Mouse (Mus musculus) hindbrain, embryonic 12.5 days (tissue): ENCODE results near the gene Avil. TPM values are rescaled to one million over a fixed set of nuclear protein-coding genes. Genes with fewer than 3 reads are reported as not detected.

Experiments
- ATAC-seq: fragments of 200-750 bp; cut with Nextera tagmentation; 2 replicates; pipeline ENCODE4 v1.8.0; 2017; ENCODE audit warnings: moderate TSS enrichment; ENCODE audit not compliant: low FRiP score
- H3K27ac ChIP-seq: fragments of 300-500 bp; sonication (generic); 2 replicates; pipeline ENCODE4 v1.5.1; 2016; ENCODE audit warnings: mild to moderate bottlenecking
- H3K27me3 ChIP-seq: fragments of 300-500 bp; sonication (generic); 2 replicates; pipeline ENCODE4 v1.6.1; 2016; ENCODE audit warnings: mild to moderate bottlenecking
- H3K36me3 ChIP-seq: fragments of 300-500 bp; sonication (generic); 2 replicates; pipeline ENCODE4 v1.6.1; 2016; ENCODE audit warnings: mild to moderate bottlenecking
- H3K4me1 ChIP-seq: fragments of 300-500 bp; sonication (generic); 2 replicates; pipeline ENCODE4 v1.6.1; 2016
- H3K4me2 ChIP-seq: fragments of 300-500 bp; sonication (generic); replicated peaks from 2 replicates; pipeline ENCODE4 v1.6.1; 2016; ENCODE audit warnings: mild to moderate bottlenecking
- H3K4me3 ChIP-seq: fragments of 300-500 bp; sonication (generic); 2 replicates; pipeline ENCODE4 v1.5.1; 2016; ENCODE audit warnings: mild to moderate bottlenecking
- H3K9ac ChIP-seq: fragments of 300-500 bp; sonication (generic); 2 replicates; pipeline ENCODE4 v1.6.1; 2016; ENCODE audit warnings: mild to moderate bottlenecking, moderate library complexity
- H3K9me3 ChIP-seq: fragments of 300-500 bp; sonication (generic); replicated peaks from 2 replicates; pipeline ENCODE4 v1.6.1; 2016; ENCODE audit warnings: mild to moderate bottlenecking
- WGBS: fragments of 180-500 bp; shearing (Covaris S2); methylation state at CpG from one replicate; pipeline ENCODE4 v1.1.7; 2016; 5-methylcytosine and 5-hydroxymethylcytosine counted together
- polyA plus RNA-seq: library from polyadenylated mRNA; unstranded; fragments of >200 nt; fragmentation: Nextera tagmentation; extraction: Ambion mirVana; gene quantifications from 2 replicates; pipeline ENCODE4 v1.2.1, GENCODE M21; 2016

The Avil gene
- polyA plus RNA-seq, 1 experiment from 2014 or later: 1.6 TPM

DNA sequence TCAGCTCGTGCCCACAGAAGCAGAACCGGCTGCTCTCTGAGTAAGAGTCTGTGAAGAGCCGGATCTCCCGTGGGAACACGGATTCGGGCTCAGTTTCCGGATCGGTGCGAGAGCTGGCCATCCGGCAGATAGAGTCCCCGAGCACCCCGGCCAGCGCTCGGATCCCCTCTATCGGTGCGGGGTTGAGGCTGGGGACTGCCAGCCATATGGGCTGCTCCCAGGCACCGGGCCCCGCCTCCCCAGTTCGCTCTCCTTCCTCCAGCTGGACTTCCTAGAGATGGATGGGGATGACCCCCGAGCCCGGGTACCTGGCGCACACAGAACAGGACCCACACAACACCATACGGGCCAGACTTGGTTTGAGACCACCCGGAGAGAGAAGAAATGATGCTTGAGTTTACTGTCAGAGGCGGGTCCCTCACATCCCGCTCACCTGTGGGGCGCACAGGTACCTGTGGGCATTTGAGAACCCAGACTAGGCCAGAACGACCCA, 40.8 kb downstream of the Avil start, which contains the start of the genes Mettl1 and Eef1akmt3:
TSS of gene Mettl1 (plus strand) at position 141 of the 493 bp plus-strand sequence.
TSS of gene Eef1akmt3 (minus strand) at position 240 of the 493 bp plus-strand sequence.
- peaks cover 11% of the 10 kb centered on the region for H3K27me3 ChIP-seq
- H3K9ac ChIP-seq: peak within 1 kb of the TSS; percentile 69
- peak within 1 kb of the TSS; percentile 76 for H3K4me3 ChIP-seq
- under 1% methylated on average over 28 of the region's 28 CpGs for WGBS
- no peak within 1 kb of the TSS for H3K27ac ChIP-seq
- peak within 1 kb of the TSS; percentile 98 for H3K4me2 ChIP-seq
- 0 out of 2 replicates have a peak, but pooled peaks cover 5% of the 10 kb centered on the region for H3K36me3 ChIP-seq
- peak; percentile 76 for ATAC-seq
- no peaks in the 10 kb centered on the region for H3K9me3 ChIP-seq
- peaks cover 11% of the 10 kb centered on the region for H3K4me1 ChIP-seq

DNA sequence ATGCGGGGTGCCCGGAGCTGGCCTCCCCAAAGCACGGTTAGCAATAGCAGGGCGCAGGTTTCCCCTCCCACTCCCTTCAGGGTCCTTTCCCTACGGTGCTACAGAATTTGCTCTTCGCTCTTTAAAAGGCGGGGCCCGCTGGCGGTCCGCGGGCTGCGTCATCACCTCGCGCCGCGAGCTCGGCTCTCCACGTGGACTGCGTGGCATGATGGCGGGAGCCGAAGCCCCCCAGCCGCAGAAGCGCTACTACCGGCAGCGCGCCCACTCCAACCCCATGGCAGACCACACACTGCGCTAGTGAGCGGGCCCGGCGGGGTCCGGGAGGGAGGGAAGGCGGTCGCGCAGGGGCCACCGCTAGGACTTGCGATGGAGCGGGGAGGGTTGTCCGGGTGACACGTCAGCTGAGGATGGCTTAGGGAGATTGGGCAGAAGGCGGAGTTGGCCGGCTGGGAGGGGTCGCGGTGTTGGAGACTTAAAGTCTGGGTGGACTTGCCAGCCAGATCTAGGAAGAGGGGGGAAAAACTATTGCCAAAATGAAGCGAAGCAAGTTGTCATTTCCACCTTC, 41.3 kb downstream of the Avil start:
- 0 out of 2 replicates have a peak, but pooled peaks cover 5% of the 10 kb centered on the region for H3K36me3 ChIP-seq
- H3K27ac ChIP-seq: no peak overlapping the region
- peak overlapping the region; percentile 76 for H3K4me3 ChIP-seq
- peak; percentile 90 for ATAC-seq
- peaks cover 11% of the 10 kb centered on the region for H3K4me1 ChIP-seq
- peak overlapping the region; percentile 69 for H3K9ac ChIP-seq
- H3K4me2 ChIP-seq: peak overlapping the region; percentile 98
- no peaks in the 10 kb centered on the region for H3K9me3 ChIP-seq
- peaks cover 11% of the 10 kb centered on the region for H3K27me3 ChIP-seq
- WGBS: under 1% methylated on average over 37 of the region's 44 CpGs

DNA sequence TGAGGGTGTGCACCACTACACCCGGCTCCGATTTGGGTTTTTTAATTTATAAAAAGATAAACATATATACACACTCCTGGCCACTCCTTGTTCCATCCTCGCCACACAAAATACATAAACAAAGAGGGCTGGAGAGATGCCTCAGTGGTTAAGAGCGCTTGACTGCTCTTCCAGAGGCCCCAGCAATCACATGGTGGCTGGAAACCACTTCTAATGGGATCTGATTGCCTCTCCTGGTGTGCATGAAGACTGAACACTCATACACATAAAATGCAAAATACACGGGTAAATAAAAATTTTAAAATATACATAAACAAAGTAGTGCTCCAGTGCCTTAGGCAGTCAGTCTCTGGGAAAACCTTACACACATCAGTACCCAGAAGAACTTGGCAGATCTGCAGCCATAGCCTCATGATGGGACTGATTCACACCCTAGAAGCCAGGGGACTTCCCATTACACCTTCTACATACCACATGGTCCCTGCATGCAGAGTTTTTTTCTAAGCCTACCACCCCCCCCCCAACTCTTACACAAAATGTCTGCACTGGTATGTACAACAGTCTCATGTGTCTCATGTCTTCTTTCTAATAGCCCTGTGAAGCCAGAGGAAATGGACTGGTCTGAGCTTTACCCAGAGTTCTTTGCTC, 42.1 kb downstream of the Avil start:
- peaks cover 11% of the 10 kb centered on the region for H3K4me1 ChIP-seq
- H3K9me3 ChIP-seq: no peaks in the 10 kb centered on the region
- 19% methylated on average over 5 of the region's 5 CpGs for WGBS
- peak overlapping the region; percentile 69 for H3K9ac ChIP-seq
- H3K4me2 ChIP-seq: peak overlapping the region; percentile 98
- no peak for ATAC-seq
- H3K4me3 ChIP-seq: peak overlapping the region; percentile 76
- H3K27ac ChIP-seq: no peak overlapping the region
- peaks cover 13% of the 10 kb centered on the region for H3K27me3 ChIP-seq
- 0 out of 2 replicates have a peak, but pooled peaks cover 5% of the 10 kb centered on the region for H3K36me3 ChIP-seq

DNA sequence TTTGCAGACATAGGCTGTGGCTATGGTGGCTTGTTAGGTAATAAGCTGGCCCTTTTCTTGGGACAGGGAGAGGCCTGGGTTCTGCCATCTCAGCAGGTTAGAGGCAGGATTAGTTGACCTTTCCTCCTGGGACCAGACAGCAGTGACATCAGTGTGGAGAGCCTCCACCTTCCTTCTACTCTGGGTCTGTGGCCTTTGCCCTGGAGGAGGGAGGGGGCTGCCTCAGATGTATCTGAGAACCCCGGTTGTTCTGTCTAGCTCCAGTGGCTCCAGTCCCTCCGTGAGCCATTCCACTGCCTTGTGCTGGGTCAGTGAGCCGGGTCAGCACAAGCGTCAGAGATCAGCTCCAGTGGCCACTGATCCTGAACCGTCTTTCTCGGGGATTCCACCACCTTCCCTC, 42.7 kb downstream of the Avil start:
- ATAC-seq: no peak
- Histone ChIP-seq H3K4me2 (no peak overlapping the region), H3K4me3 (no peak overlapping the region), H3K36me3 (0 out of 2 replicates have a peak, but pooled peaks cover 5% of the 10 kb centered on the region), H3K27me3 (peaks cover 19% of the 10 kb centered on the region), H3K4me1 (peaks cover 11% of the 10 kb centered on the region), H3K27ac (no peak overlapping the region), H3K9me3 (no peaks in the 10 kb centered on the region), H3K9ac (no peak overlapping the region)
- WGBS: 86% methylated on average over 6 of the region's 6 CpGs

DNA sequence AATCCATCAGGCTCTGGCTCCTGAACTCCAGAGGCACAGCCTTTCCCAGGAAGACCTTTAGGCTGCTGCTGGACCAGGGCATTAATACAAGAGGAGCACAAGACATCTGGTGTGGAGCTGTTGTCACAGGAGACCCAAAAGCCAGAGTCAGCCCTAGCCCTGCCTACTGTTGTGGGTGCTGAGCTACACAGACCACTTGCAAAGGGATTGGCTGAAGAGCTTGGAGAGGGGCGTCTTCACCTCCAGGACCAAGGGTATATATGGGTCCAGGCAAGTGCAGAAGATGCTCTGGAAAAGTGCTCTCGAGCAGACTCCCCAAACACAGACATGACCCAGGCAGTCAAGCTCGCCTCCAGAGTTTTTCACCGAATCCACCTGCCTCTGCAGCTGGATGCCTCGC, 47.4 kb downstream of the Avil start, which contains the start of gene Cyp27b1:
TSS of gene Cyp27b1 (plus strand) at position 297 of the 400 bp plus-strand sequence.
- Histone ChIP-seq H3K9me3 (no peaks in the 10 kb centered on the region), H3K4me3 (0 out of 2 replicates have a peak within 1 kb of the TSS, but pooled peaks have one; percentile 7), H3K27me3 (peaks cover 53% of the 10 kb centered on the region), H3K9ac (no peak within 1 kb of the TSS), H3K4me1 (peaks cover 12% of the 10 kb centered on the region; the same call in 1 of the 2 replicates), H3K36me3 (0 out of 2 replicates have a peak, but pooled peaks cover 6% of the 10 kb centered on the region), H3K27ac (no peak within 1 kb of the TSS), H3K4me2 (peak within 1 kb of the TSS; percentile 6; the same call in 1 of the 2 replicates)
- ATAC-seq: no peak
- 46% methylated on average over 5 of the region's 5 CpGs for WGBS

DNA sequence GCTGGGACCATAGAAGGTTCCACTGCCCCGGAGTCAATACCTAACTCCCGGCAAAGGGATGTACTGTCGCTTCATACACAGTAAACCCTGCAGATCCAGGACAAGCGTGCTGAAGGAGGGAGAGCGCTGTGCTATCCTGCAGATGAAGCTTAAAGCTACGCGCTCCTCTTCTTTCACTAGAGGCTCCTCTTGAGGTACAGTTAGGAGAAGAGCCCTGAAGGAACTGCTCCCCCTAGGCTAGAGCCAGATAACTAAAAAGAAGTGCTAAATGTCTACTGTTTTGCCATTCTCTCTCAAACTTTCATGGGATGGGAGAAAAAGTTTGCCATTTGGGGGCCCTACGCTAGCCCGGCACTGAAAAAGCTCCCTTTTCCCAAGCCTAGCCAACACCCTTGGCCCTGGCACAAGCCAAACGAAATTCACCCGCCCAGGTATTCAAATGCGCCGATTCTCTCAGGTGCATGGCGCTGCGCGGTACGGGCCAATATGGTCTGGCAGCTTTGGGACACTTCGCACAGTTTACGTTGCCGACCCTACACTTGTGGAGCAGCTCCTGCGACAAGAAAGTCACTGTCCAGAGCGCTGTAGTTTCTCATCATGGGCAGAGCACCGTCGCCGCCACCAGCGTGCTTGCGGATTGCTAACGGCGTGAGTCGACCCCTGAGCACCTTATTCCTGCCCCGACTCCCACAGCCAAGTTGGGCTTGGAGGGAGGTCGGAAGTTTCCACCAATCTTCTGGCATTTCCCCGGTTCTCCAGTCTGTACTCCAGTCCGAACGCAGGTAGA, 48.3 kb downstream of the Avil start:
- Histone ChIP-seq H3K27me3 (peaks cover 53% of the 10 kb centered on the region), H3K9ac (no peak overlapping the region), H3K4me2 (peak overlapping the region; percentile 6; the same call in 1 of the 2 replicates), H3K4me3 (peak overlapping the region; percentile 7; the same call in 1 of the 2 replicates), H3K4me1 (peaks cover 12% of the 10 kb centered on the region; the same call in 1 of the 2 replicates), H3K9me3 (no peaks in the 10 kb centered on the region), H3K27ac (no peak overlapping the region), H3K36me3 (peaks cover 13% of the 10 kb centered on the region; the same call in 1 of the 2 replicates)
- ATAC-seq: no peak
- WGBS: 5% methylated on average over 35 of the region's 35 CpGs

DNA sequence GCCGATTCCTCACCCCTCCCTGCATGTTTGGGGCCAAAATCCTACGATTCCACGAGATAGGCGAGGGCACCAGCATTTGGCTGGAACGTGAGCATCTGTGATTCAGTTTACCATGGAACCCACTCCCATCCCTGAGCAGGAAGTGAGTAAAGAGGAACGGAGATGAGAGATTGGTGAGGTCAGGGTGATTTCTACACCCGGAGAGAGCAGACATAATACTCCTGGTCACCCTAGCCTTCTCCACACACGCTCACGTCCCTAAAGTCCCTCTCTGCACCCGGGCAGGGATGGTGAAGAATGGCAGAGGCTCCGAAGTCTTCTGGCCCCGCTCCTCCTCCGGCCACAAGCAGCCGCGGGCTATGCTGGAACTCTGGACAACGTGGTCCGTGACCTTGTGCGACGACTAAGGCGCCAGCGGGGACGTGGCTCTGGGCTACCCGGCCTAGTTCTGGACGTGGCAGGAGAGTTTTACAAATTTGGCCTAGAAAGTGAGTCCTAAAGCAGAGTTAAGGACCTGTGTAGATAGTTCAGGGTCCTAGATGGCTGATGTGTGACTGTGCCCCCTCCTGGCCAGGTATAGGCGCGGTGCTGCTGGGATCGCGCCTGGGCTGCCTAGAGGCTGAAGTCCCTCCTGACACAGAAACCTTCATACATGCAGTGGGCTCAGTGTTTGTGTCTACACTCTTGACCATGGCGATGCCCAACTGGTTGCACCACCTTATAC, 49.0 kb downstream of the Avil start:
- Histone ChIP-seq H3K4me1 (peaks cover 12% of the 10 kb centered on the region; the same call in 1 of the 2 replicates), H3K9ac (no peak overlapping the region), H3K9me3 (no peaks in the 10 kb centered on the region), H3K27ac (no peak overlapping the region), H3K36me3 (peaks cover 17% of the 10 kb centered on the region), H3K27me3 (peaks cover 53% of the 10 kb centered on the region), H3K4me2 (peak overlapping the region; percentile 6; the same call in 1 of the 2 replicates), H3K4me3 (peak overlapping the region; percentile 7; the same call in 1 of the 2 replicates)
- WGBS: 4% methylated on average over 29 of the region's 29 CpGs
- no peak for ATAC-seq

DNA sequence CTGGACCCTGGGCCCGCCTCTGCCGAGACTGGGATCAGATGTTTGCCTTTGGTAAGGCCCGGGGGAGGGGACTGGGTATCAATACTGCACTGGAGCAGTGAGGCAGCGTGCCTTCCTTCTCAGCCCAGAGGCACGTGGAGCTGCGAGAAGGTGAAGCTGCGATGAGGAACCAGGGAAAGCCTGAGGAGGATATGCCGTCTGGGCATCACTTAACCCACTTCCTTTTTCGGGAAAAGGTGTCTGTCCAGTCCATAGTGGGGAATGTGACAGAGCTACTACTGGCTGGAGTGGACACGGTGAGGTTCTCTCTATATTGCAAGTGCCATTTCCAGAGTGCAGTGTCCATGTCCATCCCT, 49.6 kb downstream of the Avil start:
- no peak overlapping the region for H3K9ac ChIP-seq
- H3K4me3 ChIP-seq: peak overlapping the region; percentile 7; the same call in 1 of the 2 replicates
- H3K4me2 ChIP-seq: no peak overlapping the region
- 23% methylated on average over 10 of the region's 10 CpGs for WGBS
- peaks cover 17% of the 10 kb centered on the region for H3K36me3 ChIP-seq
- H3K4me1 ChIP-seq: peaks cover 12% of the 10 kb centered on the region; the same call in 1 of the 2 replicates
- H3K27me3 ChIP-seq: peaks cover 53% of the 10 kb centered on the region
- no peak overlapping the region for H3K27ac ChIP-seq
- no peak for ATAC-seq
- H3K9me3 ChIP-seq: no peaks in the 10 kb centered on the region

DNA sequence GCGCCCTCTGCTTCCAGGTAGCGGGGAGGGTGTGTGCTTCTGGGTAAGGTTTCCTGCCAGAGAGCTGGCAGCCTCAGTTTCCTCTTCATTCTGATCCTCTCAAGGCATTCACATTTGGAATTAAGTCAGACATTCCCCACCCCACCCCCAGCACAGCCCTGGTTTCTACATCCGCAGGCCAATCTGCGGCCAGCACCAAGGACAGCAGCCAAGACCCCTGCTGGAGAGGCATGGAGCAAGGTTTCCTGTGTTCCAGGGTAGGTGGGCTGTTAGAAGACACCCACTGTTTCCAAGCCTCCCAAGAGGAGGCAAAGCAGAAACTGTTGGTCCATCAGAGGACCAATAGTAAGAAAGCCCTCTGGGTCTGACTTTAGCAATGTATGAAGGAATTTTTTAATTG, 54.1 kb downstream of the Avil start:
- Histone ChIP-seq H3K36me3 (peaks cover 39% of the 10 kb centered on the region), H3K4me2 (no peak overlapping the region), H3K4me3 (no peak overlapping the region), H3K9ac (no peak overlapping the region), H3K9me3 (no peaks in the 10 kb centered on the region), H3K27ac (no peak overlapping the region), H3K27me3 (peaks cover 36% of the 10 kb centered on the region), H3K4me1 (peaks cover 23% of the 10 kb centered on the region)
- no peak for ATAC-seq
- 65% methylated on average over 4 of the region's 4 CpGs for WGBS

DNA sequence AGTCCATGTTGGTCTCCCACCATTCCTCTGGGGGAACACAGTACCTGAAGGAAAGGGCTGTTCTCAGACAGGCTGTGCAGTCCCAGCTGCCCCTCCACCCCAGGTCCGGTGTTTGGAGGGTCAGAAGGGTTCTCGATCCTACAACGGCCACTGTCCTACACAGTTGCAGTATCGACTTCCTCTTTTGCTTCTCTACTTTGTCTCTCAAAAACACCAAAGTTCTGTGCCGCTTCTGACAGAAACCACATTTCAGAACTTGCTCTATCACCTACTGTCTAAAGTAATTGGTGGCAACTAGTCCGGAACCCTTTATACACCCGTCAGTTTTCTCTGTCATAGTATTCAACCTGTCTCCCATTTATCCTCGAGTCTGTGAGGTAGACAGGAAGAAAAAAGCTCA, 54.9 kb downstream of the Avil start:
- no peak for ATAC-seq
- H3K9ac ChIP-seq: no peak overlapping the region
- H3K4me2 ChIP-seq: no peak overlapping the region
- peaks cover 21% of the 10 kb centered on the region for H3K4me1 ChIP-seq
- H3K27ac ChIP-seq: no peak overlapping the region
- H3K36me3 ChIP-seq: peaks cover 39% of the 10 kb centered on the region
- H3K27me3 ChIP-seq: peaks cover 28% of the 10 kb centered on the region
- WGBS: 92% methylated on average over 8 of the region's 8 CpGs
- H3K9me3 ChIP-seq: no peaks in the 10 kb centered on the region
- H3K4me3 ChIP-seq: no peak overlapping the region

DNA sequence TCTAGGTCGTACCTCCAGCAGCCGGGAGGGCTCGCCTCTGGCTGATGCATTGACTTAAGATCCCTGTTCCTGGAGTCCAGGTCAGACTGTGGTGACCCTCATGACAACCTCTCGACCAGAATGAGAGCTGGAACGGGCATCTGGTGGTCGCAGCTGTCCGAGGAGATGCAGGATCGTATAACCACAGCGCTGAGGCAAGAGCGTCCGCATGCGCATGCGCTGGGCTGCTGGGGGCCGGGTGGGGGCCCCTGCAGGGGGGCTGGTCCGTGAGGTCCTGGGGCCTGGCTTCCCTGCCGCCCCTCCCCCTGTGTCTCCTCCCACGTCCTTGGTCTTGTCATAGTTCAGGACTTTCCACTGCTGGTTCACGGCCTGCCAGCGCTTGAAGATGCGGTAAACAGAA, 56.0 kb downstream of the Avil start:
- H3K4me1 ChIP-seq: peaks cover 32% of the 10 kb centered on the region

More for the DNA sequence above, 56.0 kb downstream of the Avil start:
- H3K36me3 ChIP-seq: peaks cover 39% of the 10 kb centered on the region
- H3K9ac ChIP-seq: no peak overlapping the region
- H3K27me3 ChIP-seq: peaks cover 17% of the 10 kb centered on the region
- no peak overlapping the region for H3K27ac ChIP-seq
- no peak for ATAC-seq
- WGBS: 86% methylated on average over 20 of the region's 20 CpGs
- H3K4me2 ChIP-seq: no peak overlapping the region
- no peak overlapping the region for H3K4me3 ChIP-seq
- no peaks in the 10 kb centered on the region for H3K9me3 ChIP-seq
